Mouse (Mus musculus): ENCODE results near the gene Xpr1. TPM values are rescaled to one million over a fixed set of nuclear protein-coding genes. Genes with fewer than 3 reads are reported as not detected.

Xpr1 gene
- polyA plus RNA-seq, 1 experiment from 2014 or later = 92.5 TPM

DNA sequence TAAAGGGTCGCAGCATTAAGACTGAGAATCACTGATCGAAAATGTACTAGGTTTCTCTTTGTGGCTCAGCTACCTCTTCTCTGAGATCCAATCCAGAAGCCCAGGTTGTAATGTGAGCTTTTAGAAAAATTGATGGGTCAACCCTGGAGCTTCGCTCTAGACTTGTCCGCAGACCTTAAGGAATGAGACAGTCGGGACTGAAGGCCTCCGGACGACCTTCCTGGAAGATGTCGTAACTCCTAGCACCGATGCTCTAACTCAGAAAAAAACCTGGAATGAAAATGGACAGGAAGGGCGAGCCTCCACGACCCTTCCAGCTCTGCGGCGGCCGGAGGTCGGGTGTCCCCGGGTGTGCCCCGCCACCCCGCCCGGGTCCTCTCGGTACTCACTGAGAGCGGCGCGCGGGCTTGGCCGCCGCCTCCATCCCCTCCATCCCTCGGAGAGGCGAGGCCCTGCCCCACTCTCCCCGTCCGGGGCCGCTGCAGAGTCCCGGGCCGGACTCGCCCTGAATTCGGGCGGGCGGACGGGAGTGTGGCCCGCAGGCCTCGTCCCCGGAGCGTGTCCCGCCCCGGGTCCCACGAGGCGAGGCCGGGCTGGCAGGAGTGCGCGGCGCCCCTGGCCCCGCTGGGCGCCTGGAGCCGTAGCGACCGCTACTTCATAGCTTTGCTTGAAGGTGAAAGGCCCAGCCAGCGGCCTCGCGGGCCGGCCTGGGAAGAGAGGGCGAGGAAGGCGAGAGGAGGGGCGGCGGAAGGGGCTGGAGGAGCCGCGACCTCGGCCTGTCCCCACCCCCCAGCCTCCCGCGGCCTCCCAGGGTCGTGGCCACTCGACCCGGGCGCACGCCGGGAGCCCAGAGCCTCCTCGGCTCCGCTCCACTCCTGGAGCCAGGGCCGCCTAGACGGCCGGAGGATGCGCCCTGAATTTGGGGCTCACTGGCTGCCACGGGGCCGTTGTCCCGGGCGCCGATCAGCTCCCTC, 173.1 kb downstream of the Xpr1 start, which contains the start of gene BC034090:
Gene BC034090 (minus strand): TSS at position 648 of the 974 bp plus-strand sequence.
- Histone ChIP-seq H3K4me2 (ENCODE audit: low read length) (peak within 1 kb of the TSS; percentile 88), H3K27ac (ENCODE audit: low read length) (peak within 1 kb of the TSS; percentile 6; the same call in 1 of the 2 replicates), H3K4me1 (replicated peaks; ENCODE audit: control insufficient read depth, insufficient read depth, low read length) (peaks cover 16% of the 10 kb centered on the region), H3K27me3 (replicated peaks; ENCODE audit: control insufficient read depth, insufficient read depth, low read length) (peaks cover 4% of the 10 kb centered on the region; the same call in 1 of the 2 replicates), H3K36me3 (ENCODE audit: control insufficient read depth, insufficient read depth) (no peaks in the 10 kb centered on the region), H3K9ac (replicated peaks; ENCODE audit: low read depth, low read length) (peak within 1 kb of the TSS; percentile 74), H3K9me3 (ENCODE audit: control insufficient read depth, low read length) (no peaks in the 10 kb centered on the region), H3K4me3 (replicated peaks; ENCODE audit: low read length) (peak within 1 kb of the TSS; percentile 50)
- ATAC-seq = peak; percentile 75
- WGBS = 3% methylated on average over 73 of the region's 85 CpGs

DNA sequence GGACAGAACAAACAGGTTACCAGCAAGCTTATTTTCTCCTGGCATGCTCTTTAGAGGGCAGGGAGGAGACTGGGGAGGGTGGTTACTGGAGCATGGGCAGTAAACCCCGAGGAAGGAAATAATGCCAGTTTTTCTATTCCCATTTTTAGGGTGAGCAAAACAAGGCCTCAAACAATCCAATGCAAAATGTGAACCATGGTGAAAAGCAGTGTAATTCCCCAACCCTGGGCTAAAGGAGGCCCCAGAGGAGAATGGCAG, 174.8 kb downstream of the Xpr1 start:
- H3K36me3 ChIP-seq (ENCODE audit: control insufficient read depth, insufficient read depth) = no peaks in the 10 kb centered on the region
- peaks cover 18% of the 10 kb centered on the region for H3K4me1 ChIP-seq (replicated peaks; ENCODE audit: control insufficient read depth, insufficient read depth, low read length)
- no peak for ATAC-seq
- no peak overlapping the region for H3K9ac ChIP-seq (replicated peaks; ENCODE audit: low read depth, low read length)
- H3K4me3 ChIP-seq (replicated peaks; ENCODE audit: low read length) = no peak overlapping the region
- WGBS = 54% methylated on average over 1 of the region's 1 CpGs
- H3K9me3 ChIP-seq (ENCODE audit: control insufficient read depth, low read length) = no peaks in the 10 kb centered on the region
- H3K27ac ChIP-seq (ENCODE audit: low read length) = no peak overlapping the region
- H3K4me2 ChIP-seq (ENCODE audit: low read length) = no peak overlapping the region
- H3K27me3 ChIP-seq (replicated peaks; ENCODE audit: control insufficient read depth, insufficient read depth, low read length) = peaks cover 4% of the 10 kb centered on the region; the same call in 1 of the 2 replicates

DNA sequence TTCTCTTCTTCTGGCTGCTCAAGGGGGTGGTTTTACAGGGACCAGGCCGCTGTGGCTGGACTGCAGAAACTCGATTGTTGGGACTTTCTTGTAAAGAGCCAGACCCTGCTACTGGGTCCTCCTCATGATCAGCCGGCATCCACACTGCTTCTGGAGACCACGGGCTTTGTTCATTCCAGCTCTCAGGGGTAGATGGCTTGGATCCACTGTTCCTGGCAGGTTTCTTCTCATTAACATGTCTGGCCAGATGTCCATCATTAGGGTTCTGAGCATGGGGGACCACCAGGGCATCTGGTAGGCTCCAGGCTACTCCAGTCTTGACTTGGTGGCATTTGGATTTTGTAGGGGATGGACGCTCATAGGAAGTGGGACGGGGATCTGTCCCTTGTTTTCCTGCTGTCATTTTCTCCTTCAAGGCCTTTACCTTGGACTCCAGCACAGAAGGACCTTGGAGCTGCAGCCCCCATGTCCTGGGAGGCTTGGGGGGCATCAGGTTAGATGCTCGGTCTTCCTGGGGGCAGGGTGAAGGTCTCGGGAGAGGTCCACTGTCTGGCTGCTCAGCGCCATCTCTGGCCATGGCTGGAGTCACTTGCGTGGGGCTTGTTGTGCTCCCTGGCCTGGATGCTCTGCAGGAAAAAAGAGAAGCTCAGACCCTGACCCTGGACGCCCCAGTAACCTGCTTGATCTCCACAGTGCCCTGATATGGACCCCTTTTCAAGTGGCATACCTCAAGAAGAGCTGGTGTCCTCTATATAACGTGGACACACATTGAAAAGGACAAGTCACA, 175.3 kb downstream of the Xpr1 start:
- H3K9ac ChIP-seq (replicated peaks; ENCODE audit: low read depth, low read length) = no peak overlapping the region
- H3K9me3 ChIP-seq (ENCODE audit: control insufficient read depth, low read length) = no peaks in the 10 kb centered on the region
- H3K36me3 ChIP-seq (ENCODE audit: control insufficient read depth, insufficient read depth) = no peaks in the 10 kb centered on the region
- H3K27ac ChIP-seq (ENCODE audit: low read length) = no peak overlapping the region
- H3K4me1 ChIP-seq (replicated peaks; ENCODE audit: control insufficient read depth, insufficient read depth, low read length) = peaks cover 23% of the 10 kb centered on the region
- 79% methylated on average over 12 of the region's 12 CpGs for WGBS
- H3K27me3 ChIP-seq (replicated peaks; ENCODE audit: control insufficient read depth, insufficient read depth, low read length) = peaks cover 4% of the 10 kb centered on the region; the same call in 1 of the 2 replicates
- H3K4me2 ChIP-seq (ENCODE audit: low read length) = no peak overlapping the region
- no peak overlapping the region for H3K4me3 ChIP-seq (replicated peaks; ENCODE audit: low read length)
- no peak for ATAC-seq

DNA sequence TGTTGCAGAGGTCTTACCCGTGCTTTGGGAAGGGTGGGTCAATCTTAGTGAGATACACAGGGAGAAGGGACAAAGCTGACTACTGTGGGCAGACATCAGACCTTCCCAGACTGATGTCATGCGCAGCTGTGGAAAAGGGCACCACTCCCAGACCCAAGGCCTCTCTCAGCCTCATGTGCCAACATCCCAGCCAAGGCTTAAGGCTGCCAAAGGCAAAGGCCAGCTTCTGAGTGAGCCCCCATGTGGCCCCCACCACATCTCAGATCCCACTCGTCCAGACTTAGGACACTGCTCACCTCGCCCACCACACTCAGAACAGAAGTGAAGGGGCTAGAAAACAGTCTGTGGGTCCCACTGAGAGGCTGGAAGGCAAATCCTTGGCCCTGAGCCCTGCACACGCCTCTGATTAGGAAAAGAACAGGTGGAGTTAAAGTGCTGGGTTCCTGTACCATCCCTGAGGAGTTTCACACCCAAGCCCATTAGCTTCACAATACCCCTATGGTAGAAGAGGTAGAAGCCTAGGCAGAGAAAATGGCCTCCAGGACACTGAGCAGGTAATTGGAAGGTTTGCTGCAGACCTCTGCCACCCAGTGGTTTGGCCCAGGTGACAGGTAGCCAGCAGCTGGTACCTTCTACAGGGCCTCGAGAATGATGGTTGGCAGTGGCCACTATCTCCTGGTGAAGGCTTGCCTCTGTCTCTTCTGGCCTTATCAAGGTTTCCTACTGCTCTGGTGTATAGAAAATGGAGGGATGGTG, 177.1 kb downstream of the Xpr1 start:
- no peak for ATAC-seq
- WGBS = 83% methylated on average over 6 of the region's 6 CpGs
- no peak overlapping the region for H3K9ac ChIP-seq (replicated peaks; ENCODE audit: low read depth, low read length)
- no peaks in the 10 kb centered on the region for H3K9me3 ChIP-seq (ENCODE audit: control insufficient read depth, low read length)
- no peak overlapping the region for H3K4me2 ChIP-seq (ENCODE audit: low read length)
- no peak overlapping the region for H3K27ac ChIP-seq (ENCODE audit: low read length)
- no peaks in the 10 kb centered on the region for H3K36me3 ChIP-seq (ENCODE audit: control insufficient read depth, insufficient read depth)
- no peak overlapping the region for H3K4me3 ChIP-seq (replicated peaks; ENCODE audit: low read length)
- peaks cover 2% of the 10 kb centered on the region; the same call in 1 of the 2 replicates for H3K27me3 ChIP-seq (replicated peaks; ENCODE audit: control insufficient read depth, insufficient read depth, low read length)
- H3K4me1 ChIP-seq (replicated peaks; ENCODE audit: control insufficient read depth, insufficient read depth, low read length) = peaks cover 37% of the 10 kb centered on the region

DNA sequence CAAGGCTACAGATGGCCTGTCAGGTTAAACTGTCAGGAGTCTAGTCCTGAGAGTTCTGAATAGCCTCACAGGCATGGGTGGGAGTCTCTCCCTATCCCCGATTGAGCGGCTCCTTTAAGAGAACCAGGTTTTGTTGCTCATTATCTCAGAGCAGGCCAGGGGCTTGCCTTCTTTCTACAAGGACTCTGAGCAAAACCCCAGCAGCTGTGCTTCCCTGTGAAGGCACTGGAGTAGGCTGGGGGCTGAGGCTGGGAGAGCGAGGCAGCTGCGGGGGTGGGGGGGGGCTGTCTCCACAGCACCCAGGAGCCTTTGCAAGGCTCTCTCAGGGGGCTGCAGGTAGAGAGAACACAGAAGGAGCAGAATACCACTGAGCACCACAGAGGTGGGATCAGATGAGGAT, 178.0 kb downstream of the Xpr1 start:
- no peak for ATAC-seq
- Histone ChIP-seq H3K9me3 (ENCODE audit: control insufficient read depth, low read length) (no peaks in the 10 kb centered on the region), H3K4me1 (replicated peaks; ENCODE audit: control insufficient read depth, insufficient read depth, low read length) (peaks cover 38% of the 10 kb centered on the region), H3K4me3 (replicated peaks; ENCODE audit: low read length) (no peak overlapping the region), H3K36me3 (ENCODE audit: control insufficient read depth, insufficient read depth) (no peaks in the 10 kb centered on the region), H3K9ac (replicated peaks; ENCODE audit: low read depth, low read length) (no peak overlapping the region), H3K27me3 (replicated peaks; ENCODE audit: control insufficient read depth, insufficient read depth, low read length) (no peaks in the 10 kb centered on the region), H3K4me2 (ENCODE audit: low read length) (no peak overlapping the region), H3K27ac (ENCODE audit: low read length) (no peak overlapping the region)
- 44% methylated on average over 4 of the region's 4 CpGs for WGBS

DNA sequence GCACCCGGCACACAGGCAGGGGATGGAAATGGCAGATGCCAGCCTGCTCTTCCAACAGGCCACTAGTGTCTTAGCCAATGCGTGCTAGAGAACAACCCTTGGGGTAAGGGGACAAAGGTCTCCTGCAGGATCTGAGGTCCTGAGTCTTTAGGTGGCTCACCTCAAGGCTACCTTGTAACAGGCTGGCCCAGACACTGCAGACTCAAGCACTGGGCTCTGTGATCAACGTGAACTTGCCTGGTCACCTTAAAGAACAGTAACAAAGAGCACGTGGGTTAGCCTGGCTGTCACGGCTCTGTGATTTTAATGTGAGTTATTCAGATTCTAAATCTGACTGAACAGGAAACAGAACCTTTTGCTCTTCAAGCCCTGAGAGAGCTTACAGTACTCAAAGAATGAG, 179.1 kb downstream of the Xpr1 start:
- WGBS = 90% methylated on average over 5 of the region's 5 CpGs
- Histone ChIP-seq H3K4me1 (replicated peaks; ENCODE audit: control insufficient read depth, insufficient read depth, low read length) (peaks cover 44% of the 10 kb centered on the region), H3K9ac (replicated peaks; ENCODE audit: low read depth, low read length) (no peak overlapping the region), H3K4me2 (ENCODE audit: low read length) (no peak overlapping the region), H3K4me3 (replicated peaks; ENCODE audit: low read length) (no peak overlapping the region), H3K36me3 (ENCODE audit: control insufficient read depth, insufficient read depth) (no peaks in the 10 kb centered on the region), H3K27ac (ENCODE audit: low read length) (no peak overlapping the region), H3K9me3 (ENCODE audit: control insufficient read depth, low read length) (no peaks in the 10 kb centered on the region), H3K27me3 (replicated peaks; ENCODE audit: control insufficient read depth, insufficient read depth, low read length) (no peaks in the 10 kb centered on the region)
- no peak for ATAC-seq

DNA sequence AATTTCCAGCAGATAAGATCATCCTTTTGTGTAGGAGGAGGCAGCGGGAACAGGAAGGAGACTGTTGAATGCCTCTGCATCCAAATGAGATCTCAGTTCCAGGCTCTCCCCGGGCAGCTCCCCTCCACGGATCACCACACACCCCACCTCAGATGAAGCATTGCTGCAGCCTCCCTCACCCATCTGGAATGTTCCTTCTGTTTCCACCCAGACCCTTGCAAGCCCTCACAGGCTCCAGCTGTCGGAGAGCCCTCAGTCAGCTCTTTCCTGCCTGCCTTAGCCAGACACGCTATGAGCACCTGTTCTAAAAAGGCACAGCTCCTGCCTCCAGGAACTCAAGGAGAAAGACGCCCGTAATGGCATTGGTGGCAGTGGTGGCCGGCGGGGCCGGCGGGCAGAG, 179.8 kb downstream of the Xpr1 start:
- Histone ChIP-seq H3K27ac (ENCODE audit: low read length) (no peak overlapping the region), H3K27me3 (replicated peaks; ENCODE audit: control insufficient read depth, insufficient read depth, low read length) (no peaks in the 10 kb centered on the region), H3K4me1 (replicated peaks; ENCODE audit: control insufficient read depth, insufficient read depth, low read length) (peaks cover 50% of the 10 kb centered on the region), H3K36me3 (ENCODE audit: control insufficient read depth, insufficient read depth) (no peaks in the 10 kb centered on the region), H3K4me3 (replicated peaks; ENCODE audit: low read length) (no peak overlapping the region), H3K9me3 (ENCODE audit: control insufficient read depth, low read length) (no peaks in the 10 kb centered on the region), H3K4me2 (ENCODE audit: low read length) (no peak overlapping the region), H3K9ac (replicated peaks; ENCODE audit: low read depth, low read length) (no peak overlapping the region)
- 71% methylated on average over 11 of the region's 11 CpGs for WGBS
- no peak for ATAC-seq

DNA sequence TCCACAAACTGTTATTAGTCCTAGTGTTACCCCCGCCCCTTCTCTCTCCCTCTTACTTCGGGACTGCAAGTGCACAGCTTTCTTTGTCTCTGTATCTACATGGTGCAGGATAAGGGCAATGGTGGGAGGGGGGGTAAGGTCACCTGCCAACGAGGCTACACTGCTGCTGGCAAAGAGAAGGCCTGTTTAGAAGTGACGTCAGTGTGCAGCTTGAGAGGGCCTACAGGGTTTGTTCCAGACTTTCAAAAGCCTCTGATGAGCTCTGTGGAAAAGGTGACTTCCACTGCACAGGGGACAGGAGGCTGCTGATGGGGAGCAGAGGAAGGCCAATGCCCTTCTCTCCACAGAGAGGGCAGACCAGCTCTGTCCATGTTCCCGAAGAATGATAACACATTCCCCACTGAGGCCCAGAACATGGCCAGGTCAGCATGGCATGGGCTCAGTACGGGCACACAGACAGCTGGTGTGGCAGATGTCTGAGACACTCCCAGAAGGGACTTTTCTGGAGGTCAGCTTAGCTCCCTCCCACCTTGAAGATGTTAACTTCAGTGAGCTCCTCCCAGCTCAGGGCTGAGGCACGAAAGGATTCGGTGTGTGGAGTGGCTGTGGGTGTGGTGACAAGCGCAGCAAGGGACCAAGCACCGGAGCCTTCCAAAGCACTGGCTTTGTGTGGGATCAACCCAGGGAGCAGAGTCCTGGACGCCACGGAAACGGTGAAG, 180.8 kb downstream of the Xpr1 start:
- H3K4me2 ChIP-seq (ENCODE audit: low read length) = no peak overlapping the region
- H3K27me3 ChIP-seq (replicated peaks; ENCODE audit: control insufficient read depth, insufficient read depth, low read length) = no peaks in the 10 kb centered on the region
- no peak overlapping the region for H3K27ac ChIP-seq (ENCODE audit: low read length)
- 36% methylated on average over 13 of the region's 13 CpGs for WGBS
- no peak overlapping the region for H3K9ac ChIP-seq (replicated peaks; ENCODE audit: low read depth, low read length)
- no peaks in the 10 kb centered on the region for H3K9me3 ChIP-seq (ENCODE audit: control insufficient read depth, low read length)
- peaks cover 53% of the 10 kb centered on the region for H3K4me1 ChIP-seq (replicated peaks; ENCODE audit: control insufficient read depth, insufficient read depth, low read length)
- no peak for ATAC-seq
- no peak overlapping the region for H3K4me3 ChIP-seq (replicated peaks; ENCODE audit: low read length)
- no peaks in the 10 kb centered on the region for H3K36me3 ChIP-seq (ENCODE audit: control insufficient read depth, insufficient read depth)

All from forebrain, embryonic 16.5 days (tissue).